Mouse (Mus musculus) lung, postnatal 0 days (tissue): ENCODE results near the gene Nipsnap1.

ENCODE experiments used
- CTCF ChIP-seq: IDR thresholded peaks from 2 replicates; pipeline ENCODE4 v1.5.1; 2016; ENCODE audit warnings: antibody characterized with exemption, mild to moderate bottlenecking
- EP300 ChIP-seq: IDR thresholded peaks from 2 replicates; pipeline ENCODE4 v1.6.1; 2016; ENCODE audit warnings: antibody characterized with exemption, mild to moderate bottlenecking, control low read depth

GRCm38 (mm10) chr11:4936243-4936642, 62.5 kb downstream of the Nipsnap1 start:
- TF ChIP-seq CTCF (no peak), EP300 (no peak)
